Mouse (Mus musculus) limb, embryonic 11.5 days (tissue): ENCODE results near the gene Poc1b. TPM values are rescaled to one million over a fixed set of nuclear protein-coding genes. Genes with fewer than 3 reads are reported as not detected.

Source experiments
- ATAC-seq: fragments of 200-750 bp; cut with Nextera tagmentation; 2 replicates; pipeline ENCODE4 v1.8.0; 2017; ENCODE audit warnings: low read depth; ENCODE audit not compliant: insufficient number of reproducible peaks, low FRiP score, low TSS enrichment
- DNase-seq: peaks from one replicate; pipeline ENCODE4 v3.0.0-alpha.2; 2015; ENCODE audit warnings: low spot score
- H3K27ac ChIP-seq: fragments of 300-500 bp; sonication (generic); replicated peaks from 2 replicates; pipeline ENCODE4 v1.5.1; 2014; ENCODE audit warnings: low read depth, mild to moderate bottlenecking, low read length
- H3K27me3 ChIP-seq: fragments of 300-500 bp; sonication (generic); 2 replicates; pipeline ENCODE4 v1.6.1; 2014; ENCODE audit warnings: mild to moderate bottlenecking, low read length, mixed read lengths; ENCODE audit not compliant: control insufficient read depth, insufficient read depth
- H3K36me3 ChIP-seq: fragments of 300-500 bp; sonication (generic); 2 replicates; pipeline ENCODE4 v1.6.1; 2014; ENCODE audit warnings: mild to moderate bottlenecking, low read length, moderate library complexity, mixed read lengths; ENCODE audit not compliant: control insufficient read depth, insufficient read depth
- H3K4me1 ChIP-seq: fragments of 300-500 bp; sonication (generic); 2 replicates; pipeline ENCODE4 v1.6.1; 2014; ENCODE audit warnings: low read length, mixed read lengths; ENCODE audit not compliant: control insufficient read depth, insufficient read depth
- H3K4me2 ChIP-seq: fragments of 300-500 bp; sonication (generic); 2 replicates; pipeline ENCODE4 v1.6.1; 2014; ENCODE audit warnings: low read depth, mild to moderate bottlenecking, moderate library complexity; ENCODE audit not compliant: severe bottlenecking
- H3K4me3 ChIP-seq: fragments of 300-500 bp; sonication (generic); 2 replicates; pipeline ENCODE4 v1.5.1; 2014; ENCODE audit warnings: low read depth, low read length
- H3K9ac ChIP-seq: fragments of 300-500 bp; sonication (generic); 2 replicates; pipeline ENCODE4 v1.6.1; 2014; ENCODE audit warnings: mild to moderate bottlenecking, low read length
- H3K9me3 ChIP-seq: fragments of 300-500 bp; sonication (generic); 2 replicates; pipeline ENCODE4 v1.6.1; 2016; ENCODE audit warnings: low read length; ENCODE audit not compliant: control insufficient read depth
- WGBS: fragments of 180-500 bp; shearing (Covaris S2); extraction: QIAGEN DNeasy Blood & Tissue Kit; methylation state at CpG from one replicate; pipeline ENCODE4 v1.1.7; 2014; 5-methylcytosine and 5-hydroxymethylcytosine counted together
- polyA plus RNA-seq: library from polyadenylated mRNA; unstranded; fragments of >200 nt; fragmentation: Nextera tagmentation; extraction: Ambion mirVana; gene quantifications from 2 replicates; pipeline ENCODE4 v1.2.1, GENCODE M21; 2014

Gene Poc1b
- polyA plus RNA-seq, 1 experiment from 2014 or later, result 48.4 TPM

DNA sequence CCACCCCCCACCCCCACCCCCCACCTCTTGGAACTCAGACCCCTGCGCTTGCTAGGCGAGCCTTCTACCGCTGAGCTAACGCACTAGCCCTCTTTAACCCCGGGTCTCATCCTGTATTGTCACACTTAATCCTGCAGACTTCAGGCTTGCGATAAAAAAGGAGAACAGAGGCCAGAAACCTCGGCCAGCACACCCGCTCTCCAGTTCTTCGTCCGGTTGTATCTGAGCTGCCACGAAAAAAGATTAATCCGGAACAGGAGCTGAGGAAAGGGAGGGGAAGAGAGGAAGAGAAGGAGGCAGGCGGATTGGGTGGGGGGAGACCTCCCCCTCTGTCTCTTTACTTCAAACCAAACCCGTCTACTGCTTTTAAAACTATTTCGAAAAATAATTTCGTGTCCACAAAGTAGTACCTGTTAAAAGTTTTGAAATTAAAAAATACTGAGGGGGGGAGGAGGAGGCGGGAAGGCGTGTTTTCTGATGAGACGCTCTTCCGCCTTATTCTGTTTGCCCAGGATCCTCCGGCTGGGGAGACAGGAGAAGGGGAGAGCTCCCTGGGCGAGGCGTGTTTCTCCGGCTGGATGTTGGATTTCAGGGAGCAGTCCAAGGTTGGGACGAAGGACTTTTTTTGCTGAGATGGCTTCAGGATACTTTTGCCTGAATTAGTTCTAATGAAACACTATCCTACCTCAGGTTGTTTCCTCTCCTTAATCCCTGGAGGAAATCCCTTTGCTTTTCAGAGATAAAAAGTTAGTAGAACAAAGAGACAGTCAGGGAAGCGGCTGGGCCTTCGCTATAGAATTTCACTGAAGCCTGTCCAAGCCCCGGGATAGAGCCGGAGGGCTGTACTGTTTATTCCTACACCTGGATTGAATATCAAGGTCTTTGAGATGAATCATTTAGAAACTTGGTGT is 97.0 kb downstream of the Poc1b start:
- Histone ChIP-seq H3K4me1 (peaks cover 16% of the 10 kb centered on the region), H3K9me3 (no peaks in the 10 kb centered on the region), H3K36me3 (no peaks in the 10 kb centered on the region), H3K9ac (peak overlapping the region; percentile 50), H3K4me2 (peak overlapping the region; percentile 48), H3K4me3 (peak overlapping the region; percentile 20), H3K27me3 (no peaks in the 10 kb centered on the region), H3K27ac (0 out of 2 replicates have a peak overlapping the region, but pooled peaks have one; percentile 30)
- ATAC-seq (0 out of 2 replicates have a peak, but pooled peaks have one; percentile 22), DNase-seq (peak; percentile 41)
- 2% methylated on average over 29 of the region's 29 CpGs for WGBS

DNA sequence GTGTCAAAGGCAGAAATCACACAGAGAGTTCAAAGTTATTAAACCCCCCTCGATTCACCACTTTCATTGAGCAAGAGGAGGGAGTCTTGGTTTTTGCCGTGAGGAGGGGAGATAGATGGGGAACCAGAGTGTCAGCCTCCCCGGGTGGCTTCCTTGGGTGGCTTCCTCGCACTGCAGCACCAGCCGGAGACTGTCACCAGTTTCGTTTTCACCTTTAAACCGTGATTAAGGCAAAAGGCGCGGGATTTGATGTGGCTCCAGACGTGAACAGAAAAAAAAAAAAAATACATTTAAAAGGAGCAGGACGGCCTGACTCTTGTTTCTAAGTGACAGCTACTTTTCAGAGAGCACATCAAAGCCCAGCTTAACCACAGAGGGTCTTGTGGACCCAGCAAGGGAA is 97.7 kb downstream of the Poc1b start:
- H3K36me3 ChIP-seq, result no peaks in the 10 kb centered on the region
- ATAC-seq (no peak), DNase-seq (no peak)
- H3K4me3 ChIP-seq, result 0 out of 2 replicates have a peak overlapping the region, but pooled peaks have one; percentile 20
- no peak overlapping the region for H3K9ac ChIP-seq
- H3K4me2 ChIP-seq, result peak overlapping the region; percentile 48
- no peak overlapping the region for H3K27ac ChIP-seq
- H3K27me3 ChIP-seq, result no peaks in the 10 kb centered on the region
- 3% methylated on average over 11 of the region's 11 CpGs for WGBS
- peaks cover 21% of the 10 kb centered on the region for H3K4me1 ChIP-seq
- no peaks in the 10 kb centered on the region for H3K9me3 ChIP-seq

GRCm38 (mm10) chr10:99207121-99207520 is 100.3 kb downstream of the Poc1b start:
- H3K4me2 ChIP-seq, result no peak overlapping the region
- H3K9ac ChIP-seq, result no peak overlapping the region
- DNase-seq (no peak), ATAC-seq (no peak)
- H3K27me3 ChIP-seq, result no peaks in the 10 kb centered on the region
- H3K36me3 ChIP-seq, result no peaks in the 10 kb centered on the region
- WGBS, result 58% methylated on average over 2 of the region's 2 CpGs
- H3K27ac ChIP-seq, result no peak overlapping the region
- H3K4me1 ChIP-seq, result peaks cover 24% of the 10 kb centered on the region
- H3K4me3 ChIP-seq, result no peak overlapping the region
- H3K9me3 ChIP-seq, result no peaks in the 10 kb centered on the region

DNA sequence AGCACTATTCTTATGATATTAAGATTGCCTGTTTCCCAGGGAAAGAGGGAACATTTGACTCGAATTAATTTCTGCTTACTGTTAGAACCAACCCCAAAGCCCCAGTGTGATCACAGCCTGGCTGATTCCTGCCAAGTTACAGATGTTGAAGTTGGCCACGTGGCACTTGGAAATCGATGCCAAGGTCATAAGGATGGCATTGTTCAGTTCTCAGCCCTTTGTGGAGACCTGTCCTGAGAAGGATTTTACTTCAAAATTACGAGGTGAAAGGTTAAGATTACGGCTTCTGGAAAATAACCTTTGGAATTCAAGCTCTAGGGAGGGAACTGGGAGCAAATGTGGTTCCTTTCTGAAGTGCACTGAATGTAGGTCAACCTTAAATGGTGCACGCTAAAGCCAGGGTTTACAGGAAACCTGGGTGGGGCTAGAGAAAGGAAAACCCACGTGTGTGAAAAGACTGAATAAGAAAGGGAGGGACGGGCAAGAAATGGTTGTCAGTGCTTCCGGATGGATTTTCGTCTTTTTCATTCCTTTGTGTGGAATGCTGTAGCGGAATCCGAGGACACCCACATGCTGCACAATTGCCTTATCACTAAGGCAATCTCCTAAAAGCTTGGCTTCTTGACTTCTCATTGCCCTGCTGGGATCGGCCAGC is 102.4 kb downstream of the Poc1b start:
- Histone ChIP-seq H3K9ac (no peak overlapping the region), H3K4me3 (no peak overlapping the region), H3K4me1 (peaks cover 12% of the 10 kb centered on the region), H3K9me3 (no peaks in the 10 kb centered on the region), H3K27me3 (no peaks in the 10 kb centered on the region), H3K27ac (no peak overlapping the region), H3K4me2 (no peak overlapping the region), H3K36me3 (no peaks in the 10 kb centered on the region)
- DNase-seq (no peak), ATAC-seq (no peak)
- 78% methylated on average over 13 of the region's 13 CpGs for WGBS

- no peak for DNase-seq
- H3K9me3 ChIP-seq, result no peaks in the 10 kb centered on the region
- no peak overlapping the region for H3K27ac ChIP-seq
- ATAC-seq, result no peak
- H3K4me2 ChIP-seq, result no peak overlapping the region
- no peak overlapping the region for H3K9ac ChIP-seq
- 93% methylated on average over 6 of the region's 6 CpGs for WGBS
- no peaks in the 10 kb centered on the region for H3K27me3 ChIP-seq
- no peak overlapping the region for H3K4me3 ChIP-seq
- H3K36me3 ChIP-seq, result no peaks in the 10 kb centered on the region
- peaks cover 8% of the 10 kb centered on the region for H3K4me1 ChIP-seq
These were observed 104.2 kb downstream of the Poc1b start for GRCm38 (mm10) chr10:99211021-99211420.

DNA sequence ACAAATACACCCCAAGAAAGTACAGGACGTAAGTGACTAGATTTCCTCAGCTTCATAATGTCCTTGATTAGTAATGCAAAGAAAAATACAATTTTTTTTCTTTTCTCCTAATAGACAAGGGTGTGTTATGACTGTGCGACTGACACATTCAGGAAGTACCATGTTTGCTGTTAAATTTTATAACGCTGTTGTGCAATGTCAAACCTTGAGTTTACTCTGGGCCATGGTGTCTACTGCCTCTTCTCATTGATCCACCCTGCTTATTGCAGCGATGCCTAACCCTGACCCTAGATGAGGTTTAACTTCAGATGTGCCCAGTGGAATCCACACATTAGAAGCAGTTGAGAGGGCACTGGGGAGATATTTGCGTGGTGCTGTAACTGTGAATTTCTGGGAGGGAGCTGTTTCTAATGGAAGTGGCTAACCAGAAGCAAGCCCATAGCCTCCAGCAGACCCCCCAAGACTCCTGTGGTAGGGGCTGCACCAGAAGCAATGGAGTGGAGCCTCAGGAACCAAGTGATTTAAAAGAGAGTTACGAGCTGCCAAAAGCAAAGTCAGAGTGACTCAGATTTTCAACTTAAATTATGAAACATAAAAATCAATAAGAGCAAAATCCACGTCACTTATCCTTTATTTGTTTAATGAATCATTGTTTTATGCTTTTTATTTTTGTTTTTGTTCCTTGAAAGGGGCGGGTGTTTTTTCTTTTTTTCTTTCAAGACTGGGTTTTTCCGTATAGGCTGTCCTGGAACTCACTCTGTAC is 104.8 kb downstream of the Poc1b start:
- Histone ChIP-seq H3K4me2 (no peak overlapping the region), H3K9me3 (no peaks in the 10 kb centered on the region), H3K9ac (no peak overlapping the region), H3K4me3 (no peak overlapping the region), H3K4me1 (peaks cover 8% of the 10 kb centered on the region), H3K36me3 (no peaks in the 10 kb centered on the region), H3K27me3 (no peaks in the 10 kb centered on the region), H3K27ac (no peak overlapping the region)
- 88% methylated on average over 9 of the region's 9 CpGs for WGBS
- DNase-seq (no peak), ATAC-seq (no peak)

GRCm38 (mm10) chr10:99214421-99215299 is 107.8 kb downstream of the Poc1b start:
- no peak for ATAC-seq
- no peak for DNase-seq
- Histone ChIP-seq H3K27ac (no peak overlapping the region), H3K9ac (no peak overlapping the region), H3K36me3 (no peaks in the 10 kb centered on the region), H3K27me3 (no peaks in the 10 kb centered on the region), H3K4me3 (no peak overlapping the region), H3K4me1 (peaks cover 2% of the 10 kb centered on the region), H3K9me3 (no peaks in the 10 kb centered on the region), H3K4me2 (no peak overlapping the region)
- WGBS, result 89% methylated on average over 15 of the region's 15 CpGs
